Mouse (Mus musculus) lung, embryonic 15.5 days (tissue): ENCODE measurements around the gene Alox5. TPM values are rescaled to one million over a fixed set of nuclear protein-coding genes. Genes with fewer than 3 reads are reported as not detected.
"Not testable (repeated sequence)": the region's sequence is repeated elsewhere in the genome, so short reads cannot be mapped to it uniquely, and the experiment has no call there.

ENCODE experiments used
- ATAC-seq: fragments of 200-750 bp; cut with Nextera tagmentation; 2 replicates; pipeline ENCODE4 v1.8.0; 2017; ENCODE audit warnings: moderate number of reproducible peaks, borderline replicate concordance; ENCODE audit not compliant: low FRiP score, low TSS enrichment; ENCODE audit errors: extremely low read depth
- H3K27ac ChIP-seq: fragments of 300-500 bp; sonication (generic); 2 replicates; pipeline ENCODE4 v1.5.1; 2015; ENCODE audit warnings: moderate library complexity, mild to moderate bottlenecking, inconsistent platforms
- H3K27me3 ChIP-seq: fragments of 300-500 bp; sonication (generic); 2 replicates; pipeline ENCODE4 v1.6.1; 2015; ENCODE audit warnings: inconsistent platforms
- H3K36me3 ChIP-seq: fragments of 300-500 bp; sonication (generic); 2 replicates; pipeline ENCODE4 v1.6.1; 2015; ENCODE audit warnings: inconsistent platforms
- H3K4me1 ChIP-seq: fragments of 300-500 bp; sonication (generic); 2 replicates; pipeline ENCODE4 v1.6.1; 2015; ENCODE audit warnings: inconsistent platforms
- H3K4me2 ChIP-seq: fragments of 300-500 bp; sonication (generic); 2 replicates; pipeline ENCODE4 v1.6.1; 2015; ENCODE audit warnings: inconsistent platforms, mild to moderate bottlenecking, moderate library complexity
- H3K4me3 ChIP-seq: fragments of 300-500 bp; sonication (generic); 2 replicates; pipeline ENCODE4 v1.5.1; 2015; ENCODE audit warnings: mild to moderate bottlenecking, inconsistent platforms
- H3K9ac ChIP-seq: fragments of 300-500 bp; sonication (generic); 2 replicates; pipeline ENCODE4 v1.6.1; 2015; ENCODE audit warnings: inconsistent platforms
- H3K9me3 ChIP-seq: fragments of 300-500 bp; sonication (generic); 2 replicates; pipeline ENCODE4 v1.6.1; 2016; ENCODE audit warnings: inconsistent platforms
- WGBS: fragments of 180-500 bp; shearing (Covaris S2); methylation state at CpG from one replicate; pipeline ENCODE4 v1.1.7; 2015; 5-methylcytosine and 5-hydroxymethylcytosine counted together
- polyA plus RNA-seq: library from polyadenylated mRNA; unstranded; fragments of >200 nt; fragmentation: Nextera tagmentation; extraction: Ambion mirVana; gene quantifications from 2 replicates; pipeline ENCODE4 v1.2.1, GENCODE M21; 2015

Gene Alox5
- 0.84 and 1.0 TPM in 2 replicates for polyA plus RNA-seq

DNA sequence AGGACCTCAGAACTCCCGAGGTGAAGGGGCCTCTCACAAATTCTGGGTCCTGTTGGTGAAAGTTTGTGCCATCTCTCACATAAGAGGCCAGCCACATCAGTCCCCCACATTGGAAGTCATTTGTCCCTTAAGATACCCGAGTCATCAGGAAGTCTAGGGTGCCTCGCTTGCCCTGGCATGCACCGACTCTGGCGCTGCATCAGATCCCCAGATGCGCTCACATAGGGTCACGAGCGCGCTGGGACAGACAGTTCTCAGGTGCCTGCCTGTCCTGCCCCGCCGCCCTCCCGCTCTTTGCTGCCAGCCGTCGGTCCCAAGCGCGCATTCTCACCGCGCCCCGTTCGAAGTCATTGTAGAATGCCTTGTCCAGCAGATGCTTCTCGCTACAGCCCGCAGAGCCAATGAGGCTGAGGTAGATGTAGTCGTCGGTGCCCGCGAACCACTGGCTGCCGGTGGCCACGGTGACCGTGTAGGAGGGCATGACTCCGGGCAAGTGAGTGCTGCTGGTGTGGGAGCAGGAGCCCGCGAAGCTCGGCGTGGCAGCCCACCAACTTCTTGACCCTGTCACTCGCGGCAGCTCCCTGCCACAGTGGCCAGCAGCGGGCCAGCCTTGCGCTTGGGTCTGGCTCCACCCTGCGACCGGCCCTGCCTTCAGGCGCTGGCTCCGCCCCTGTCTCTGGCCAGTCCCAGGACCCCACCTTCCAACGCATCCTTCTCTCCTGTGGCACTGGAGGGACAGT lies at the start of gene Alox5:
Alox5 (minus strand) TSS at position 635 of the 740 bp plus-strand sequence.
- Histone ChIP-seq H3K36me3 (no peaks in the 10 kb centered on the region), H3K27me3 (peaks cover 39% of the 10 kb centered on the region), H3K9ac (0 out of 2 replicates have a peak within 1 kb of the TSS, but pooled peaks have one; percentile 16), H3K9me3 (no peaks in the 10 kb centered on the region), H3K4me3 (peak within 1 kb of the TSS; percentile 31), H3K4me2 (peak within 1 kb of the TSS; percentile 60), H3K4me1 (peaks cover 3% of the 10 kb centered on the region; the same call in 1 of the 2 replicates), H3K27ac (no peak within 1 kb of the TSS)
- ATAC-seq, result peak; percentile 39; the same call in 1 of the 2 replicates
- 2% methylated on average over 43 of the region's 43 CpGs for WGBS

DNA sequence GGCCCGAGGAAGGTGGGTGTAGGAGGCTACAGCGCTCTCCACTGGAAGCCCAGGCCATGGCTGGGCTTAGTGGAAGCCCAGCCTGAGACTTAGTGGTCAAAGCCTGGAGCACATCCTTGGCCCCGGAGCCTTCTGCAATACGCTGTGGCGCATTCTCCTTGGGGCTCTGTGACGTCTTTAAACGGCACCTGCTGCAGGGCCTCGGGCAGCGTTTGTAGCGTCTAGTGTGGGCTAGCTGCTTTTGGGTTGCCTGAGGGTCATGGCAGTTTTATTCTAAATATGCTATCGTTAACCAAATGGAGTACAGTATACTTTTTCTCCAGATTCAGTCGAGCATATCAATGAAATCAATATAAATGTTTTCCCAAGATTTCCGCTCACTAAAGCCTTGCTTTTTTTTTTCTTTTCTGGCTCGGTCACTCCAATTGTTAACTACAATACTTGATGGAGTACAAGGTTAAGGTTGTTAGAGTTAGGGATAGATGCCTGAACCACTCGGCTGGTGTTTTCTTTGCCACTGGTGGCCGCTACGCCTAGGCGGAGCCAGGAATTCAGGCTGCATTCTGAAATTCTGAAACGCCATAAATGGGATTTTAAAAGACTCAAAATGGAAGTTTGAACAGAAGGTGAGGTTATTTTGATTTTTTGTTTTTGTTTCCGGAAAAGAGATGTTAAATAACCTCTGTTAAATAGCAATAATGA lies 45.5 kb upstream of the Alox5 start, which contains the start of gene Olfr212:
Olfr212 (plus strand) TSS at position 215 of the 702 bp plus-strand sequence.
- ATAC-seq, H3K4me2 ChIP-seq, H3K9me3 ChIP-seq, H3K36me3 ChIP-seq, H3K4me3 ChIP-seq, H3K9ac ChIP-seq, H3K27ac ChIP-seq, H3K4me1 ChIP-seq, H3K27me3 ChIP-seq: not testable (repeated sequence)
- 90% methylated on average over 20 of the region's 20 CpGs for WGBS

DNA sequence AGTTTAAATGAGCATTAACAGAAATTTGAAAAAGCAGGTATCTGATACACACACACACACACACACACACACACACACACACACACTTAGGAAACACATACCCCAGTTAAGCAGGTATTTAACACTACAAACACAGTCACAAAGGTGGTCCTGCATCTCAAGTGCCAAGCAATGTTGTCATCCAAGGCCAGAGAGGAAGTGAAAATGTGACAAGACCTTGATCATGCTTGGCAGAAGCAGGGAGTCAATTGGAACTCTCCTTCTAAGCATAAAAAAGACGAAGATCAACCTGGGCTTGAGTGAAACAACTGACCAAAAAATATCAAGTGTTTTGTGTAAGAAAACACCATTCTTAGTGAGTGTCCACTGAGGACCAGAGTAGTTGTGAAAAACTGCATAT lies 35.0 kb upstream of the Alox5 start:
- Histone ChIP-seq H3K4me3 (no peak overlapping the region), H3K4me2 (no peak overlapping the region), H3K4me1 (no peaks in the 10 kb centered on the region), H3K9ac (no peak overlapping the region), H3K27me3 (no peaks in the 10 kb centered on the region), H3K9me3 (no peaks in the 10 kb centered on the region), H3K27ac (no peak overlapping the region), H3K36me3 (no peaks in the 10 kb centered on the region)
- ATAC-seq, result no peak
- WGBS, result 67% methylated on average over 1 of the region's 1 CpGs

DNA sequence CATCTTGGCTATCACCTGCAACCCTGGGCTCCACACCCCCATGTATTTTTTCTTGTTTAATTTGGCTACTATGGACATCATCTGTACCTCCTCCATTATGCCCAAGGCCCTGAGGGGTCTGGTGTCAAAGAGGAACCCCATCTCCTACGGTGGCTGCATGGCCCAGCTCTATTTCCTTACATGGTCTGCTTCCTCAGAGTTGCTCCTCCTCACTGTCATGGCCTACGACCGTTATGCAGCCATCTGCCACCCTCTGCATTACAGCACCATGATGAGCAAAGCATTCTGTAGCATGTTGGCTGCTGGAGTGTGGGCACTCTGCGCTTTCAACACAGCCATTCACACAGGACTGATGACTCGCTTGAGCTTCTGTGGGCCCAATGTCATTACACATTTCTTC lies 32.8 kb upstream of the Alox5 start:
- WGBS, result 83% methylated on average over 5 of the region's 5 CpGs

DNA sequence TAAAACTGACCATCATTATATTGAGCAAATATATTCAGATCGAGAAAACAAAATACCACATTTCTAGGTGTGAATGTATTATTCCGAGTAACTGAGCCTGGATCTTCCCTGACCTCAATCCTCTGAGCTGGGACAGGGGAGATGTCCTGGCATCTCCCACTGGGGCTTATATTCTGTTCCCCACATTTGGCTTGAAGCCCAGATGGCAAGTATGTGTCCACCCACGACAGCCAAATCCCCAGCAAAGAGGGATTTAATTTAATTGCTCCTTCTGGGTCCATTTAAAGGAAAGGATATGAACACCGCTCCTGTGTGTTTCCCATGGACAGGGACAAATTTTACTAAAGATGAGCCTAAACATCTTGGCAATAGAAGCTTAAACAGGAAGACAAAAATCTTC lies 27.8 kb upstream of the Alox5 start, which contains the start of gene Olfr211:
Olfr211 (plus strand) TSS at position 301 of the 400 bp plus-strand sequence.
- Histone ChIP-seq H3K9me3 (no peaks in the 10 kb centered on the region), H3K27ac (no peak within 1 kb of the TSS), H3K36me3 (no peaks in the 10 kb centered on the region), H3K4me1 (no peaks in the 10 kb centered on the region), H3K4me3 (no peak within 1 kb of the TSS), H3K9ac (no peak within 1 kb of the TSS), H3K4me2 (no peak within 1 kb of the TSS), H3K27me3 (no peaks in the 10 kb centered on the region)
- 69% methylated on average over 4 of the region's 4 CpGs for WGBS
- ATAC-seq, result no peak

More for the DNA sequence above, 32.8 kb upstream of the Alox5 start:
- H3K4me1 ChIP-seq, result no peaks in the 10 kb centered on the region
- no peaks in the 10 kb centered on the region for H3K9me3 ChIP-seq
- H3K9ac ChIP-seq, result no peak overlapping the region
- ATAC-seq, result no peak
- H3K27me3 ChIP-seq, result no peaks in the 10 kb centered on the region
- no peaks in the 10 kb centered on the region for H3K36me3 ChIP-seq
- H3K4me3 ChIP-seq, result no peak overlapping the region
- no peak overlapping the region for H3K4me2 ChIP-seq
- H3K27ac ChIP-seq, result no peak overlapping the region

DNA sequence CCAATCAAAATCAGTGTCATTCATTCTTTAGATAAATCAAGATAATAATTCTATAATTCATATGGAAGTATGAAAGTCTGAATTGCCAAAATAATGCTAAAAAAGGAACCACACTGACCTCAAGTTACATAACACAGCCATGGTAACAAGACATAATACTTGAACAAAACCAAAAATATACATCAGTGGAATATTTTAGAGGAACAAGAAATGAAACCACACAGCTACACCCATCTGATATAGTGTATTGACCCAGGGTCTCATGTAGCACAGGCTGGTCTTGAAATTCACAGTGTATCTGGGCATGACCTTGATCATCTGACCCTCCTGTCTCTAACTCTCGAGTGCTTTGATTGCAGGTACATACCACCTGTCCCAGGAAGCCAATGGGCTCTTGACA lies 25.9 kb upstream of the Alox5 start:
- no peaks in the 10 kb centered on the region for H3K9me3 ChIP-seq
- H3K4me2 ChIP-seq, result no peak overlapping the region
- no peak overlapping the region for H3K9ac ChIP-seq
- no peaks in the 10 kb centered on the region for H3K27me3 ChIP-seq
- no peak for ATAC-seq
- no peaks in the 10 kb centered on the region for H3K4me1 ChIP-seq
- no peak overlapping the region for H3K4me3 ChIP-seq
- 33% methylated on average over 1 of the region's 1 CpGs for WGBS
- H3K27ac ChIP-seq, result no peak overlapping the region
- no peaks in the 10 kb centered on the region for H3K36me3 ChIP-seq

DNA sequence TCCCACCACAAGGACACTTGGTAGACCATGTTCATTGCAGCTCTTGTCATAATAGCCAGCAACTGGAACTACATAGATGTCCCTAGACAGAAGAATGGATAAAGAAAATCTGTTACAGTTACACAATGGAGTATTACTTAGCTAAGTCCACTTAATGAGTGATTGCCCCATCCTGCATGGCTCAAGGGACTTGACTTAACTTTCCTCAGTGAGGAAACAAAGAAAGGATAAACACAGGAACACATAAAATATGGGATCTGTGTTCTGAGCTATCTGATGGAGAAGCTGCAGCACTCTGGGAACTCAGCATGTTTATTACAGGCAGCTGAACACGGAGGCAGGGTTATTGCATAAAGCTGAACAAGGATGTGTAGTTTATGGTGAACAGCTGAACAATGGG lies 24.1 kb upstream of the Alox5 start:
- Histone ChIP-seq H3K27ac (no peak overlapping the region), H3K4me2 (no peak overlapping the region), H3K4me1 (no peaks in the 10 kb centered on the region), H3K4me3 (no peak overlapping the region), H3K9ac (no peak overlapping the region), H3K9me3 (no peaks in the 10 kb centered on the region), H3K36me3 (no peaks in the 10 kb centered on the region), H3K27me3 (no peaks in the 10 kb centered on the region)
- WGBS, result 54% methylated on average over 1 of the region's 1 CpGs
- ATAC-seq, result no peak

DNA sequence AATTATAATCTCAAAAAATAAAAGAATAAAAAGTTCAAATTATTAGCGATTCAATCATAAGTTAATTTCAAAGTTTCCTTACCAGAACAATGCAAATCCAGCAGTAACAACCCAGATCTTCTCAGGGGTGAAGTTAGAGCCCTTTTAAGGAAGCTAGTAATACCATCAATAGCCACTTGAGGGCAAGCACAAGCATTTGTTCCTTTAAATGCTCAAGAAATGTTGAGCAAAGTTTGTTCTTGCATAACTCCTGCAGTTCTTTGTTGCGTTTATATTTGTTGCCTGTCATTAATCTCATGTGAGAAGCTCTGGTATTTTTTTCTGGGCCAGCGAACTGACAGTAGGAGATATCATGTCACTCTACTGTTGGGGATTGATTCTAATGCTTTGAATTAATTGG lies 7.1 kb upstream of the Alox5 start:
- Histone ChIP-seq H3K9me3 (no peaks in the 10 kb centered on the region), H3K4me1 (no peaks in the 10 kb centered on the region), H3K4me2 (no peak overlapping the region), H3K27ac (no peak overlapping the region), H3K9ac (no peak overlapping the region), H3K27me3 (no peaks in the 10 kb centered on the region), H3K4me3 (no peak overlapping the region), H3K36me3 (no peaks in the 10 kb centered on the region)
- 21% methylated on average over 3 of the region's 3 CpGs for WGBS
- ATAC-seq, result no peak

DNA sequence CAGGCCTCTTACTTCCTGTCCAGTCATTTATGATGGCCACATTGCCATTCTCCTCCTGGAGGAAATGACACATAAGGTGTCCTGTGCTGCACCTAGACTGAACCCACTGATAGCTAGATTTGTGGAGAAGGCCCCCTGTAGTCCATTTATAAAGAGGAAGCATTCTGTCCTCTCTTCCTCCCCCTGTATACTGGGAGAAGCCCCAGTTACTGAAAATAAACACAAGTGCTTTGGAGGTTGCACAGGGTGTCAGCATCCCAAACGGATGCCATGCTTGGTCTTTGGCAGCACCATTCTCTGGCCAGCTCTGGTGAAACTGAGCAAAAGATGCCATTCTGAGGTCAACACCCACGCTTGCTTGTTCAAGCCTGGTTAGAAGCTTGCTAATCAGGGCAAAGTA lies 1.7 kb downstream of the Alox5 start:
- no peak overlapping the region for H3K9ac ChIP-seq
- no peak overlapping the region for H3K4me3 ChIP-seq
- no peak overlapping the region for H3K27ac ChIP-seq
- H3K27me3 ChIP-seq, result peaks cover 39% of the 10 kb centered on the region
- no peaks in the 10 kb centered on the region for H3K36me3 ChIP-seq
- 57% methylated on average over 2 of the region's 2 CpGs for WGBS
- ATAC-seq, result no peak
- peaks cover 3% of the 10 kb centered on the region; the same call in 1 of the 2 replicates for H3K4me1 ChIP-seq
- no peaks in the 10 kb centered on the region for H3K9me3 ChIP-seq
- H3K4me2 ChIP-seq, result no peak overlapping the region

DNA sequence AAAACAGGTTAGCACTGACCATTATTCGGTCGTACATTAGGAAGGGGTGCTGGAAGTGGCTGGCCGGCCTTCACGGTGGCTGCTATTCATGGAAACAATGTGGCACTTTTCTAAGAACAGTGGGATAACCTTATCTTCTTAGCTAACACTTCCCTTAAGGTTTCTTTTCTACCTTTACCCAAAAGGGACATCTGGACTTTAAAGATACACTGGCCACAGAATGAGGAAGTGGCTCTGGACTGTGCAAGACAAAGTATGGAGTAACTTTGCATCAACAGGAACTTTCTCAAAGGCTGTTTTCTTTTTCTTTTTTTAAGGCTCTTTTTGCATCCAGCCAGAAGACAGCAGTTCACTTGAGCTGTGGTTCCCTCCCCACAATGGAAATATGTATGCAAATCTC lies 2.2 kb downstream of the Alox5 start:
- no peak overlapping the region for H3K27ac ChIP-seq
- WGBS, result 62% methylated on average over 4 of the region's 4 CpGs
- ATAC-seq, result no peak
- H3K9me3 ChIP-seq, result no peaks in the 10 kb centered on the region
- H3K4me2 ChIP-seq, result no peak overlapping the region
- H3K36me3 ChIP-seq, result no peaks in the 10 kb centered on the region
- peaks cover 3% of the 10 kb centered on the region; the same call in 1 of the 2 replicates for H3K4me1 ChIP-seq
- no peak overlapping the region for H3K9ac ChIP-seq
- H3K4me3 ChIP-seq, result no peak overlapping the region
- peaks cover 39% of the 10 kb centered on the region for H3K27me3 ChIP-seq

DNA sequence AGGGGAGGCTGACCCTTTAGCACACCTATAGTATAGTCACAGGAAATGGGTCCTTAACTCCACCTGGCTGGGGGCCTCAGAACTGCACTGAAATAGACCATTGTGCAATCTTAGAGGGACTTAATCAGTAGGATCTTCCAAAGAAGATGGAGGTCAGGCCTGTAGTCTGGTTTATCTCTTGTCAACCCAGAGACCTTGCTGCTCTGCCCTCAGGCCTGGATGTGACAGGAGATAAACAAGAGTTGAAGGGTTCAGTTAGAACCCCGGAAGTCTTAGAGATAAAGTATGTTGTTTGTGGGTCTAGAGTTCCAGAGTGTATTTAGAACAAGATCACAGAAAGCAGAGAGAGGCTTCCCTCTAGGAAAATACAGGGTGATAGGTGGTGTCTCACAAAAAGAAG lies 4.5 kb downstream of the Alox5 start:
- H3K27me3 ChIP-seq, result peaks cover 24% of the 10 kb centered on the region
- WGBS, result 38% methylated on average over 1 of the region's 1 CpGs
- H3K9ac ChIP-seq, result no peak overlapping the region
- H3K4me1 ChIP-seq, result peaks cover 3% of the 10 kb centered on the region; the same call in 1 of the 2 replicates
- H3K9me3 ChIP-seq, result no peaks in the 10 kb centered on the region
- no peak overlapping the region for H3K4me2 ChIP-seq
- no peak overlapping the region for H3K27ac ChIP-seq
- ATAC-seq, result no peak
- H3K4me3 ChIP-seq, result no peak overlapping the region
- no peaks in the 10 kb centered on the region for H3K36me3 ChIP-seq

DNA sequence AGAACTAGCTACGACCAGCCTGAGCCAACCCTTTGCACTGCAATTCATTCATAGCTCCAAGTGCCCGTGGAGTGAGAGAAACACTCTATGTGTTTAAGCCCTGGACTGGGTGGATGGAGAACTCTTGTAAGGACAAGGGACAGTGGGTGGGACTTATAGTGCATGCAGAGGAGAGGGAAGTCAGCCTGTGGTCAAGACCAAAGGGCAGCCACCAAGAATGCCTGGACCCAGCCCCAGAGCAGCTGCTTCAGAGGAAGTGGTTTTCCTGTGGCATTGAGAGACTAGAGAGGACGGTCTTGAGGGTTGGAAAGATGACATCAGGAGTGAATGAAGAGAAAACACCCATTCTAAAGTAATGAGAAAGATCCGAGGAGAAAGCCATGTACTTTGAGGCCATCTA lies 5.2 kb downstream of the Alox5 start:
- no peaks in the 10 kb centered on the region for H3K9me3 ChIP-seq
- H3K27ac ChIP-seq, result no peak overlapping the region
- no peak overlapping the region for H3K4me2 ChIP-seq
- peaks cover 3% of the 10 kb centered on the region; the same call in 1 of the 2 replicates for H3K4me1 ChIP-seq
- WGBS, result 68% methylated on average over 4 of the region's 4 CpGs
- H3K27me3 ChIP-seq, result peaks cover 17% of the 10 kb centered on the region
- no peak for ATAC-seq
- H3K36me3 ChIP-seq, result no peaks in the 10 kb centered on the region
- H3K9ac ChIP-seq, result no peak overlapping the region
- H3K4me3 ChIP-seq, result no peak overlapping the region
